16 mouse cellular contexts compared by ENCODE assay signal in the genomic region with DNA sequence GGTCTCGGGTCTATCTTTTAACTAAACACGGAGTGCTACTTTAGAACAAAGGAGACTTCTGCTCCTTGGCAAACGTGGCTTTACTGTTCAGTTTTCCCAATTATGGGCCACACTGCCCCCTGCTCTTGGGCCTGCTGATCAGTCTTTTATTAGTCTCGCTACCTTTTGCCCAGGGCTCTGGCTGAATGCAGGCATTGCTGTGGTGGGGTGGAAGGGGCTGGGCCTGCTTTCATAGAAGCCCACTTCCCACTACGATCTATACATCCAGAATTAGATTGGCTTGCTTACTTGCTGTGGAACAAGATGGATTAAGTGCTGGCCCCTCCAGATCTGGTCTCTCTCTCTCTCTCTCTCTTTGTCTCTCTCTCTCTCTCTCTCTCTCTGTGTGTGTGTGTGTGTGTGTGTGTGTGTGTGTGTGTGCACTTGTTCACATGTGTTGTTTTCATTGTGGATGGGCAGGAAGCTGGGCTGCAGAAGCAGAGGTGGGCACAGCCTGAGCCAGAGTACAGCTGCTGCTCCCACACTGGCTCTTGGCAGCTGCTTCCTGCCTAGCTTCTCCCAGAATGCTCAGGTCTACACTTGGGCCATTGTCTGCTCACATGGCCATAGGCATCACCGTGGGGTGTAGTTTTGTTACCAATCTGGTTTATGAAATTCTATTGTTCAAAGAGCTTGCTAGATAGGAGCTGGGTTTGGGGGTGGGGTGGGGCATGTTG.
DNase-seq lines count a peak whose midpoint lies in the region; ATAC-seq and TF ChIP-seq lines count a peak whose summit lies in the region.
"Had no signal": no experiment of that assay in that cellular context is flagged by ENCODE, and none has a peak within 500 bp of the region (broad histone marks: within the 10 kb centered on the region; RNA-seq: fewer than 3 reads in every experiment).

No protein-coding gene starts in this region.

- no peak for TF ChIP-seq CTCF in lung, postnatal 0 days (IDR thresholded peaks at IDR 0.05)

- no peak overlapping the region for H3K27ac ChIP-seq in lung, postnatal 0 days (ENCODE audit: low read length)
- peak overlapping the region; percentile 17; the same call in 1 of the 2 replicates for H3K27ac ChIP-seq in hindbrain, embryonic 11.5 days (ENCODE audit: low read depth, low read length)
- peak overlapping the region; percentile 19; the same call in 1 of the 2 replicates for H3K27ac ChIP-seq in midbrain, embryonic 13.5 days
- H3K27ac ChIP-seq: embryonic facial prominence, embryonic 12.5 days; layer of hippocampus, adult 2 months had no signal

- DNase-seq in lung, postnatal 0 days (ENCODE audit: low spot score) = peak; percentile 41
- no peak for DNase-seq in lung, adult 18-20 months
- no peak for DNase-seq in hindbrain, embryonic 11.5 days (ENCODE audit: low spot score)
- DNase-seq in thymus, postnatal 14 days = peak; percentile 62
- no peak for DNase-seq in cerebellum, adult 18-20 months
- DNase-seq in natural killer cell, adult 2 months (ENCODE audit: low spot score in 2 of 2) = no peak
- no peak for DNase-seq in liver
- DNase-seq: adrenal gland, adult 2 months; cerebellum, adult 11 months; gastrocnemius, postnatal 14 days; lung, postnatal 36 days; right cerebral cortex, postnatal 14 days had no signal

- no peak overlapping the region for H3K4me3 ChIP-seq in lung, postnatal 0 days (ENCODE audit: low read depth, low read length)
- no peak overlapping the region for H3K4me3 ChIP-seq in hindbrain, embryonic 11.5 days (ENCODE audit: low read depth, low read length)
- H3K4me3 ChIP-seq in midbrain, embryonic 13.5 days (replicated peaks) = no peak overlapping the region
- H3K4me3 ChIP-seq: embryonic facial prominence, embryonic 12.5 days; layer of hippocampus, adult 2 months had no signal

- H3K27me3 ChIP-seq in lung, postnatal 0 days (replicated peaks; ENCODE audit: insufficient read depth, low read length) = no peaks in the 10 kb centered on the region
- no peaks in the 10 kb centered on the region for H3K27me3 ChIP-seq in hindbrain, embryonic 11.5 days (ENCODE audit: control insufficient read depth, insufficient read depth, low read length)
- H3K27me3 ChIP-seq in midbrain, embryonic 13.5 days = no peaks in the 10 kb centered on the region
- H3K27me3 ChIP-seq: embryonic facial prominence, embryonic 12.5 days had no signal

- H3K9ac ChIP-seq in lung, postnatal 0 days (replicated peaks; ENCODE audit: low read depth) = no peak overlapping the region
- H3K9ac ChIP-seq in hindbrain, embryonic 11.5 days (ENCODE audit: low read depth, low read length) = no peak overlapping the region
- no peak overlapping the region for H3K9ac ChIP-seq in midbrain, embryonic 13.5 days (replicated peaks)
- H3K9ac ChIP-seq: embryonic facial prominence, embryonic 12.5 days had no signal

- no peak overlapping the region for H3K4me2 ChIP-seq in lung, postnatal 0 days (replicated peaks; ENCODE audit: low read depth, low read length)
- no peak overlapping the region for H3K4me2 ChIP-seq in hindbrain, embryonic 11.5 days (replicated peaks; ENCODE audit: low read depth, low read length)
- H3K4me2 ChIP-seq in midbrain, embryonic 13.5 days (replicated peaks) = no peak overlapping the region
- H3K4me2 ChIP-seq: embryonic facial prominence, embryonic 12.5 days had no signal

- H3K9me3 ChIP-seq in lung, postnatal 0 days (ENCODE audit: low read length) = no peaks in the 10 kb centered on the region
- H3K9me3 ChIP-seq in hindbrain, embryonic 11.5 days (ENCODE audit: control insufficient read depth, low read length) = no peaks in the 10 kb centered on the region
- H3K9me3 ChIP-seq in midbrain, embryonic 13.5 days = no peaks in the 10 kb centered on the region
- H3K9me3 ChIP-seq: embryonic facial prominence, embryonic 12.5 days had no signal

- H3K4me1 ChIP-seq in lung, postnatal 0 days (ENCODE audit: insufficient read depth, low read depth, low read length) = no peaks in the 10 kb centered on the region
- no peaks in the 10 kb centered on the region for H3K4me1 ChIP-seq in hindbrain, embryonic 11.5 days (replicated peaks; ENCODE audit: control insufficient read depth, insufficient read depth, low read length)
- no peaks in the 10 kb centered on the region for H3K4me1 ChIP-seq in midbrain, embryonic 13.5 days (replicated peaks)
- H3K4me1 ChIP-seq: embryonic facial prominence, embryonic 12.5 days had no signal

- H3K36me3 ChIP-seq in lung, postnatal 0 days (ENCODE audit: insufficient read depth, low read length) = no peaks in the 10 kb centered on the region
- H3K36me3 ChIP-seq in hindbrain, embryonic 11.5 days (ENCODE audit: control insufficient read depth, insufficient read depth, low read length) = no peaks in the 10 kb centered on the region
- H3K36me3 ChIP-seq in midbrain, embryonic 13.5 days = no peaks in the 10 kb centered on the region
- H3K36me3 ChIP-seq: embryonic facial prominence, embryonic 12.5 days had no signal

- 59% methylated on average over 6 of the region's 6 CpGs for WGBS in lung, postnatal 0 days
- WGBS in hindbrain, embryonic 11.5 days = 69% methylated on average over 6 of the region's 6 CpGs
- WGBS in midbrain, embryonic 13.5 days = 42% methylated on average over 6 of the region's 6 CpGs

- peak; percentile 73 for ATAC-seq in lung, postnatal 0 days
- ATAC-seq in hindbrain, embryonic 11.5 days (ENCODE audit: low FRiP score) = no peak
- ATAC-seq in midbrain, embryonic 13.5 days = peak; percentile 43; the same call in 1 of the 2 replicates
- ATAC-seq: intestine, embryonic 16.5 days had no signal

- no peak for TF ChIP-seq EP300 in lung, postnatal 0 days (IDR thresholded peaks at IDR 0.05)

Comparison
In these comparisons a context has a peak if more than half of its experiments do, and no peak if none do; other contexts are left out.
1. DNase-seq: peak in lung, postnatal 0 days (single experiment) and thymus, postnatal 14 days (single experiment); none in lung, adult 18-20 months (0 of 2), hindbrain, embryonic 11.5 days (single experiment), cerebellum, adult 18-20 months (0 of 2), natural killer cell, adult 2 months (0 of 2) and liver (single experiment).